Mouse (Mus musculus): Measurements from ENCODE around the gene Edem2. TPM values are rescaled to one million over a fixed set of nuclear protein-coding genes. Genes with fewer than 3 reads are reported as not detected.
A peak's percentile ranks its signal among the peaks of the same experiment; 100 is the strongest.

The Edem2 gene
- total RNA-seq (2021), result 35.1 and 37.9 TPM in 2 replicates
- long read RNA-seq, experiment 1, transcript Edem2-201 (11 exons, 2,290 nt), result major isoform, 95 of 144 reads
- long read RNA-seq, experiment 1, partial matches to known transcripts, result 32 of 144 reads
- long read RNA-seq, experiment 1, other reads (novel, unspliced or antisense), result 17 of 144 reads
- long read RNA-seq, experiment 2, transcript Edem2-201 (11 exons, 2,290 nt), result major isoform, 83 of 108 reads
- long read RNA-seq, experiment 2, partial matches to known transcripts, result 19 of 108 reads
- long read RNA-seq, experiment 2, other reads (novel, unspliced or antisense), result 6 of 108 reads

DNA sequence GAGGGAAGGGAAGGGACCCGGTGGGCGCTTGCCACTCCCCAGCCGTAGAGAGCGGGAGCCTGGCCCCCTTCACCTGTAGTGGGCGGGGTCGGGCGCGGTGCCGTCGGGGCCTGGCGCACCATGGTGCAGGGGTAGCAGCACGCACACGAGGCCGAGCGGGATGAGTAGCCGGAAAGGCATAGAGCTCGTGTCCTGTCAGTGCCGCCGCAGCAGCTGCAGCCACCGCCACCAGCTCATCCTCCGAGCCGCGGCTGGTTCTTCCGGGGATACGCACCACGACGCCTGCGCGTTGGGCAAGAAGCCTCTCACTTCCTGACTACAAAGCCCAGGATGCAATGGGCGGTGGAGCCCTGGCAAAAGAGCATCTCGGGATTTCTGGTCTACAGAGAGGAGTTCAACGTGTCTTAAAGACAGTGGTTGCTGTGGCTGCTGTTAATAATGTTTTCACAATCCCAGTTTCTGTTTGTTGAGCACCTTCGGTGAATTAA is at the start of gene Edem2:
Gene Edem2, minus strand, starts transcription at position 318 of the 488 bp plus-strand sequence.
- peak; percentile 96 for DNase-seq

DNA sequence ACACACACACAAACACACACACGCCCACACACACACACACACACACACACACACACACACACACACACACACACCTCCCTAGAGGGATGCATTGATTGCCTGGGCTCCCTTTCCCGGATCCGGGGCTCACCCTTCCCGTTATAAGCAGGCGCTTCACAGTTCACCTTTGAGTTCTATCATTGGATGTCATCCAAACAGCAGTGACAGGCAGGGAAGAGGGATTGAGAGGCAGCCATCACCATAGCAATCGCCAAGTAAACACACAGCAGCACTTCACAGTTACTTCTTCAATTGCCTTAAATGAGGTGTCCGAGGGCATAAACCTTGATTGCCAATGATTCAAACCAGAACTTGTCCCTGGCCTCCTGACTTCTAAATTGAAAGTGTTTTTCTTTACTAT is 49.8 kb upstream of the Edem2 start:
- DNase-seq, result peak; percentile 17

GRCm38 (mm10) chr2:155778004-155778403 is 48.7 kb upstream of the Edem2 start:
- no peak for DNase-seq

DNA sequence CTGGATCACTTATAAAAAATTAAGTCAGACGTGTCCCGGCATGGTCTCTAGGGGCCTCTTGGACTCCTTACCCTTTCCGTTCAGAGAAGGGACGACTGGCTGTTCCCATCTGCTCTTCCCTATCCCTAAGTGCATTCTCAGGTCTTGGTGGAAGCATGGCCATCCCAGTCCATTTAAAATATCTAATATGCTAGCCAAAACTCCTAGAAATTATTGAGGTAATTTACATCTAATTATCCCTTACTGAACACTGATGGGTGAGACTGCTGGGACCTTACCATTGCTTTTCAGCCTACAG is 48.4 kb upstream of the Edem2 start:
- DNase-seq, result no peak

DNA sequence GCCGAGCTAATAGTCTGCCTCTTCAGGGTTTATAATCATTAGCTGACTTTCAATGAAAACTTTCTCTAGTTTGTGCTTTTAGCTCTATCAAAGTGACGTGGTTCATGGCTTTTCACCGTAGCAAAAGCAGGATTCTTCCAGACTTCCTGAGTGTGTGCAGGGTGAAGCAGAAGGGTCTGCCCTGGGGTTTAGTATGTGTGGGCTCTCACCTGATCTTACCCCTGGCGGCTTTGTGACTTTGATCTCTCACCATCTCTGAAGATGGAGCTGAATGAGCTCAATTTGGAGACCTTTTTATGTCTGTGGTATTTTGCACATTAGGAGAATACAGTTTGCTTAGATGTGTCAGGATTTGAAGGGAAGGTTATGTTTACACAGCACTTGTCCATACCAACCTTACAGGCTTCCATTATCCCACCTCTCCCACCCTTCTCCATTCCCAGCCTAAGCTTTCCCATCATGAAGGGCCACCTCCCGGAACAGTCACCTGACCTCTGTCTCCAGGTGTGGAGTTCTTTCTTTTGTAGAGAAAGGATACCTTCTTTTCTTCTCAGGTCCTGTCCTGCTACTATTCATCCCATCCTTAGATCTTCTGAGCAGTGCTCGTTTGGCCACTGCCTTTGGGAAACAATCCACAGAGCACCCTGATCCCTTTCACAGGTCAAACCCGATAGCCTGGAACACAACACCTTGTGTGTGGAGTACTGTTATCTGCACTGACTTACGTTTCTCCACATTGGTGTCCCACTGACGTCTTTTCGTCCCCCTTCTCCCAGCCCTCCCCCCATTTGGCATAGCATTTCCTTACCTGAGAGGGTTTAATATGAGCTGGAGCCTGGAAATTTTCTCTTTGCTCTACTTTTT is 47.8 kb upstream of the Edem2 start:
- no peak for DNase-seq

- peak; percentile 86 for DNase-seq
These were observed 46.5 kb upstream of the Edem2 start for GRCm38 (mm10) chr2:155775685-155776263.

GRCm38 (mm10) chr2:155774927-155775684 is 45.8 kb upstream of the Edem2 start, which contains the start of gene Mmp24:
Gene Mmp24 (plus strand): TSS chr2:155775342.
- no peak for DNase-seq

DNA sequence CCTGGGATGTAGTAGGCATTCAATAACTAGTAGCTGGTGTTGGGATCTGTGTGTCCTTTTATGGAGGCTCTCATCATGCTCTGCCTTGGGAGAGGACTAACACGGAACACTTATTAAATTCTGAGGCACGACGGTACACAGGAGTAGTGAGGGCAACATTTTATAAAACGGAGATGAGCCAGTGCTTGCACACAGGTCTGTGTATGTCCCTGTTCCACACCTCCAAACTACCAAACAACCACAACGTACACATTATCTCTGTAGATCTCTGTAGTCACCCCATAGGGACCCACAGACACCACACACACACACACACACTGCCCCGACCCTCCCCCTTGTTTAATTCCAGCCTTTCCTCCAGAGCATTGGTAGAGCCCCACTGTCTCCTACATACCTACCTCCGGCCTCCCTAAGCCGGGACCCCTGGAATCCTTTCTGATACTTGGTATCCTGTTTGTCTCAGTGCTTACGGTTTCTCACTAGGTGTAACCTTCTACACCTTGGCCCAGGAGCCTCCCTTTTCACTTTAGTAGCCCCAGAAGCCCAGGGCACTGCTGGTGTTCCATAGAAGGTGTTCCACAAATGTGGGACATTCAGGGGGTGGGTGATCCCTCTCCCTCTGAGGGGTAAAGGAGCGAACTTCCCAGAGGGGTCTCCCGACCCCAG is 45.1 kb upstream of the Edem2 start:
- DNase-seq, result no peak

DNA sequence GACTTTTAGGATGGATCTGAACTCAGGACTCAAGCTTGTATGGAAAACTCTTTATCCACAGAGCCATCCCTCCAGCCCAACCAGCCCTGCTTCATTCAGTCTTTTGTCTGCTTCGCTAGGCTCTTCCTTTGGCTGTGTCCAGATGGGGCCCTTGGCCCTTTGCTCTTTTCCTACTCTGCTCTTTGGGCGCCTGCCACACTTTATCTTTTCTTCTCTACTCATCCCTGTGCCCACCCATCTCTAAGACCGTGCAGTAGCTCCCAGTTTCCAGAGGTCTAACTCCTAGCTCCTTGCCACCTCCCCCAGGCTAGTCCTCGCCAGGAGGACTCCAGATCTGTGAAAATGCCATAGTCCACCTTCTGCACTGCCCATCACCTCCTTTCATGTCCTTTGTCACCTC is 44.4 kb upstream of the Edem2 start:
- DNase-seq, result no peak

DNA sequence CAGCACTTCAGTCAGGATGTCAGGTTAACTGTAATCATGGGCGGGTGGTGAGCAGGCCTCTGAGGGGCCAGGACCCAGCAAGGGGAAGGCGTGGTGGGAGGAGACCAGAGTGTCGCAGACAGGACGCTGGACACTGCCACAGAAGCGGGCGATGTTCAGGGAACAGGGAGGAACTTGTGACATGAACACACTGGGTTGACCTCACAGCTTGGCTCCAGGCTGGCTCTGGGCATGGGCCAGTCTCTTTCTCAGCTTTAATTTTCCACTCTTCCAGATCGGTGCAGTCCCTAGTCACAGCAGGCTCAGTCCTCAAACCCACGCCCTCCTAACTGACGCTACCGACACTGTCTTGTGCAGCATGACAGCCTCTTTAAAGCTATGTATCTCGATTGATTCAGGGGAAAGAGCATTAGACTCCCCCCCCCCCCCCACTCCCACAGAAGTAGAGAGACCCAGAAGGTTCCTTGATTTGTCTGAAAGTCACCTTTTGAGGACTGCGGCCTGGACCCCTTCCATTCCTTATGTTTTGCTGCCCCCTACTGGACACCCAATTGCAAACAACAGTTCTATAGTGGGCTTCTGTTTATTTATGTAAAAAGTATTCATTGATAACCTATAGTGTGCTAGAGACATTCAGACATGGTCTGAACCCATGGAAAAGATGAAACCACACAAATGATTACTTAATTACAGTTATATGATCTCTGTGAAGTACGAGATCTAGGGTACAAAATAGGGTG is 35.6 kb upstream of the Edem2 start:
- peak; percentile 86 for DNase-seq

GRCm38 (mm10) chr2:155756855-155757566 is 27.7 kb upstream of the Edem2 start:
- DNase-seq, result peak; percentile 33

DNA sequence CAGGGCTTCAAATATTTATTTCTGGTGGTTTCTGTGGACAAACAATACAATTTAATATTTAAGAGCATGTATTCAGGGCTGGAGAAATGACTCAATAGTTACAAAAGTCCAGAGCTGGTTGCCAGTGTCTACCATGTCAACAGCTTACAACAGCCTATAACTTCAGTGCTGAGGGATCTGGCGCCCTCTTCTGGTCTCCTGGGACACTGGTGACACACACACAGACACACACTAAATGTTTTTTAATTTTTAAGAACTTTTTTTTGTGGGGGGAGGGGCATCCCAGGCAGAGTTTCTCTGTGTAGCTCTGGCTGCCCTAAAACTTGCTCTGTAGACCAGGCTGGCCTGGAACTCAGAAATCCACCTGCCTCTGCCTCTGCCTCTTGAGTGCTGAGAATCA is 26.5 kb upstream of the Edem2 start:
- peak; percentile 89 for DNase-seq

DNA sequence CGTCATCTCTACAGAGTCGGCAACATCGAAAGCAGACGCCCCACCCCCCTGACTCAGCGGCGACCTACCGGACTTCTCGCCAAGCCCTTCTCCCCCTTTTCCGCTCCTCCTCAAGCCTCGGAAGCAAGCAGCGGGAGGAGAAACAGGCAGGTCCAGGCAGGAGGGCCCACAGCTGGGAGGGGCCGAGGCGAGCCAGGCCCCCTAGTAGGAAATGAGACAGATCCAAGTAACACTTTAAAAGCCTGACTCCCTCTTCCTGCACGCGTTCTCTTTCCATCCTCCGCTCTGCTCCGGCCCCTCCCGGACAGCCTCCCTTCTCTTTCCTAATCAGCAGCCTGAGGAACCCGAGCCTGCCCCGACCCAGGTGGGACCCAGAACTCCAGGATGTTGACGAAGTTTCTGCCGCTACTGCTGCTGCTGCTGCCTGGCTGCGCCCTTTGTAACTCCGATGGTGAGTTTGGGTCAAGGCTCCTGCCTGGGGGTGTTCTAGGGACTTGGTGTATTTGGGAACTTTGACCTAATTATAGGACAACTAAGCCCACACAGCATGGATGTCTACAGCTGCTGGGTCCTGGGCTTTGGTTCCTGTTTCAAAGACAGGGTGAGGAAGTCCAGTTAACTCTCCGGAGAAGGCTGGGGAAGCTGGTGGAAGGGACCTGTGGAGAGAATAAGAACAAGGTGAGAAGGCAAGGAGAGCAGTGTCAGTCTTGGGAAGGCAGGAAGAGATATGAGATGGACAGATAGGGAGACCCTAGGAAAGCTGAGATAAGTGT is 21.9 kb upstream of the Edem2 start, which contains the start of gene Procr:
Gene Procr, plus strand, starts transcription at position 104 of the 773 bp plus-strand sequence.
- peak; percentile 78 for DNase-seq

DNA sequence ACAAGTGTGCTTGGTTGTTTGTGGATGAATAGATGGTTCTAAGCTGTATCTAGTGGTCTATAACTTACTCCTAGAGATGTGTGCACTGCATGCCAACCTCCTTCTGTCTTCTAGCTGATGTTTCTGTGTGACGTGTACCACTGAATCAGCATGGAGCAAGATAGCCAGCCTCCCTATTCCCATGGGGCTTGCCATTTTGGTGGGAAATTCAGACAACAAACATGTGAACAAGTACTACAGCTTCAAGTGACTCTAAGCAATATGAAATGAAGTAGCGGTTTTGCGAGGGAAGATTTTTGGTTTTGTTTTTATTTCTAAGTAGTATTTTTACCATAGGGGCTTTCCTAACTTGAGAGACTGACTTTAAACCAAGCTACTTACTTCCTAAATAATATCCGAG is 20.1 kb upstream of the Edem2 start:
- no peak for DNase-seq

DNA sequence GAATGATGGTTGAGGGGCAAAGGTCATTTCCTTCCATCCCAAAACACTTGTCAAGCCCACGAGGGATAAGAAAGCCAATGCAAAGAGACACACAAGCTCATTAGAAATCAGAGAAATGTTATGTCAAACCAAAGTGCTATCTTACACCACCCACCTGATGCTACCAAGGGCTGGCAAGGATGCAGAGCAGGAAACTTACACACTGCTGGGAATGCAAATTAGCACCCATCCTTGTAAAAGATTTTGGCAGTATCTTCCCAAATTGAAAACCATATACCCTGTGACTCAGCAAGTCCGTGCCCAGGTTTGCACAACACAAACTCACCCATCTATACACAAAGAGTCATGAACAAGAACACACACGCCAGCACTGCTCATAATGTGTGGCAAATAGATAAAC is 16.2 kb upstream of the Edem2 start:
- no peak for DNase-seq

GRCm38 (mm10) chr2:155743351-155743750 is 14.1 kb upstream of the Edem2 start:
- no peak for DNase-seq

DNA sequence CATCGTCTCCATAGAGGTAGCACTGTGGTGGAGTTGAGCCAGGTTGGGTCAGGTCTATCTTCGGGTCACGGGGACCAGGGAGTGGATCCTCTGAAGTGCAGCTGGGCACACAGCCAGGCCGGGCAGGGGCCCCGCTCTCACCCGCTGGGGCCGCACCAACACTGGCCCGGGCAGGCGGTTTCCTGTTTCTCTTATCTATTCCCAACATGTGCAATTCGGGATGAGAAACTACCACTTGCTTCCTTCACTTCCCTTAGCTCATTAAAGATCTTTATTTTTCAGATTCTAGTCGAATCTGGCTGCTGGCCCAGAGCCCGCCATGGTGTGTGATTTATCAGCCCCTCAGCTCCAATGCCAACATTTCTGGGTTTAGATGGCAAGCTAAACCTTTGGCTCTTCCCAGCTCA is 13.7 kb upstream of the Edem2 start:
- DNase-seq, result peak; percentile 83

DNA sequence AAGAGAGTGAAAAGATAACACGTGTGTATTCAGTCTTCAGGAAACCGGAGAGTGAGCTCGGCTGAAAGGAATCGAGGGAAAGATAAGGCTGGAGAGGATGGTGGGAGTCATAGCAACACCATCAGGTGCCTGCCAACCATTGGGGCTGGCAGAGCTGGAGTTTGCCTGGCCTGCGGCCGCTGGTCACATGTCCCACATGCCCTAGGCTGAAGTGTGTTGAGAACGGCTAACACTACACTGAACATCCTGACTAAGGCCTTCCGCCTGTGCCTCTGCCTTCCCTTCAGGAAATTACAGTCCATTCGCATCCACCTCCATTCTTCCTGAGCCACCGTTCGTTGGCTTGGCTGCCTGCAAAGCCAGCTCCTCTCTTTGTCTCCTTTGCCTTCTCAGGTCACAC is 12.9 kb upstream of the Edem2 start:
- DNase-seq, result no peak

GRCm38 (mm10) chr2:155737803-155738202 is 8.5 kb upstream of the Edem2 start:
- DNase-seq, result peak; percentile 56

Data from adrenal gland, postnatal 14 days (tissue).